Mouse (Mus musculus) hindbrain, embryonic 15.5 days (tissue): ENCODE data around the gene F7. TPM values are rescaled to one million over a fixed set of nuclear protein-coding genes. Genes with fewer than 3 reads are reported as not detected.

Experiments used
- ATAC-seq: fragments of 200-750 bp; cut with Nextera tagmentation; 2 replicates; pipeline ENCODE4 v1.8.0; 2017; ENCODE audit warnings: low read depth, moderate number of reproducible peaks, moderate TSS enrichment; ENCODE audit not compliant: low FRiP score
- H3K27ac ChIP-seq: fragments of 300-500 bp; sonication (generic); replicated peaks from 2 replicates; pipeline ENCODE4 v1.5.1; 2015; ENCODE audit warnings: mild to moderate bottlenecking, inconsistent platforms
- H3K27me3 ChIP-seq: fragments of 300-500 bp; sonication (generic); 2 replicates; pipeline ENCODE4 v1.6.1; 2015; ENCODE audit warnings: control low read depth, inconsistent platforms
- H3K36me3 ChIP-seq: fragments of 300-500 bp; sonication (generic); 2 replicates; pipeline ENCODE4 v1.6.1; 2015; ENCODE audit warnings: control low read depth, inconsistent platforms
- H3K4me1 ChIP-seq: fragments of 300-500 bp; sonication (generic); replicated peaks from 2 replicates; pipeline ENCODE4 v1.6.1; 2015; ENCODE audit warnings: control low read depth, inconsistent platforms
- H3K4me2 ChIP-seq: fragments of 300-500 bp; sonication (generic); 2 replicates; pipeline ENCODE4 v1.6.1; 2015; ENCODE audit warnings: moderate library complexity, mild to moderate bottlenecking, inconsistent platforms
- H3K4me3 ChIP-seq: fragments of 300-500 bp; sonication (generic); 2 replicates; pipeline ENCODE4 v1.5.1; 2015; ENCODE audit warnings: mild to moderate bottlenecking, inconsistent platforms
- H3K9ac ChIP-seq: fragments of 300-500 bp; sonication (generic); 2 replicates; pipeline ENCODE4 v1.6.1; 2015; ENCODE audit warnings: inconsistent platforms
- H3K9me3 ChIP-seq: fragments of 300-500 bp; sonication (generic); 2 replicates; pipeline ENCODE4 v1.6.1; 2016; ENCODE audit warnings: control low read depth, inconsistent platforms
- WGBS: fragments of 180-500 bp; shearing (Covaris S2); methylation state at CpG from one replicate; pipeline ENCODE4 v1.1.7; 2015; 5-methylcytosine and 5-hydroxymethylcytosine counted together
- polyA plus RNA-seq: library from polyadenylated mRNA; unstranded; fragments of >200 nt; fragmentation: Nextera tagmentation; extraction: Ambion mirVana; gene quantifications from 2 replicates; pipeline ENCODE4 v1.2.1, GENCODE M21; 2015

The F7 gene
- polyA plus RNA-seq, 1 experiment from 2014 or later: 0.10 TPM

- H3K4me1 ChIP-seq: no peaks in the 10 kb centered on the region
- H3K27ac ChIP-seq: no peak overlapping the region
- H3K9ac ChIP-seq: no peak overlapping the region
- H3K36me3 ChIP-seq: peaks cover 20% of the 10 kb centered on the region
- no peak overlapping the region for H3K4me2 ChIP-seq
- H3K4me3 ChIP-seq: no peak overlapping the region
- no peaks in the 10 kb centered on the region for H3K27me3 ChIP-seq
- no peaks in the 10 kb centered on the region for H3K9me3 ChIP-seq
- no peak for ATAC-seq
- WGBS: 81% methylated on average over 10 of the region's 10 CpGs
These were observed 34.4 kb upstream of the F7 start for GRCm38 (mm10) chr8:12991411-12991810.

DNA sequence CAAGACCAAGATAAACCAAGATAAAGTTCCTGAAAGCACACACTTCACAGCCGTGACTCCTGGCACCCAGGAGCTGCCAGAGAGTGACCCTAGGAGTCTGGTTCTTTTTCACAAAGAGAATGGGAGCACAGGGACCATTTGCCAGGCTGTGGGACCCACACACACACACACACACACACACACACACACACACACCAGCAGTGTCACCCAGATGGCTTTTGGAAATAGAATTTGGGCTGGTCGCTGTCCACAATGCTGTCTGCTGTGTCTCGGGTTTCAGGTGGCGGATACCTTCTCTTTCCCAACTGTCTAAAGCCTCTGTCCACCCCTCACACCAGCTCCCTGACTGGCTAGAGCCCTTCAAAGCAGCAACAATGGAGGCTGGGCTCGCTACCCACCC is 31.4 kb upstream of the F7 start:
- H3K36me3 ChIP-seq: peaks cover 41% of the 10 kb centered on the region
- no peaks in the 10 kb centered on the region for H3K4me1 ChIP-seq
- H3K27ac ChIP-seq: no peak overlapping the region
- no peaks in the 10 kb centered on the region for H3K27me3 ChIP-seq
- H3K4me3 ChIP-seq: no peak overlapping the region
- 85% methylated on average over 5 of the region's 5 CpGs for WGBS
- ATAC-seq: no peak
- no peaks in the 10 kb centered on the region for H3K9me3 ChIP-seq
- H3K9ac ChIP-seq: no peak overlapping the region
- no peak overlapping the region for H3K4me2 ChIP-seq

DNA sequence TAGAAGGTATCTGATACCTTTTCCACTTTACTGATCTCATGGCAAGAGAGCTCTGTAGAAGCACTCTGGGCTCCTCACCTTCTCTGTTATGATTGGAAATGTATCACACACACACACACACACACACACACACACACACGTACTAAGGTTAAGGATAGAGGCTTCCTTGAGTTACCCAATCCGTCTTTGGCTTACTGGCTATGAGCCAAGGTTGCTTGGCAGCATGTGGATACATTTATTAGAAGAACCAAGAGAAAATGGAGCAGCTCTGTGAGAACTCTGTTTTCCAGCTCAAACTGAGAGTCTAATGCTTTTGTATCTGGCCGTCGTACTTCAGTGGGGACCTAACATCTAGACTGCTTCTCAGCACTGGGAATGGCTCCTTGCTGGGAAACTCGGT is 30.4 kb upstream of the F7 start:
- no peaks in the 10 kb centered on the region for H3K4me1 ChIP-seq
- no peak overlapping the region for H3K4me3 ChIP-seq
- H3K4me2 ChIP-seq: no peak overlapping the region
- no peak overlapping the region for H3K9ac ChIP-seq
- no peak overlapping the region for H3K27ac ChIP-seq
- peaks cover 44% of the 10 kb centered on the region for H3K36me3 ChIP-seq
- 55% methylated on average over 5 of the region's 5 CpGs for WGBS
- no peaks in the 10 kb centered on the region for H3K27me3 ChIP-seq
- ATAC-seq: no peak
- no peaks in the 10 kb centered on the region for H3K9me3 ChIP-seq

DNA sequence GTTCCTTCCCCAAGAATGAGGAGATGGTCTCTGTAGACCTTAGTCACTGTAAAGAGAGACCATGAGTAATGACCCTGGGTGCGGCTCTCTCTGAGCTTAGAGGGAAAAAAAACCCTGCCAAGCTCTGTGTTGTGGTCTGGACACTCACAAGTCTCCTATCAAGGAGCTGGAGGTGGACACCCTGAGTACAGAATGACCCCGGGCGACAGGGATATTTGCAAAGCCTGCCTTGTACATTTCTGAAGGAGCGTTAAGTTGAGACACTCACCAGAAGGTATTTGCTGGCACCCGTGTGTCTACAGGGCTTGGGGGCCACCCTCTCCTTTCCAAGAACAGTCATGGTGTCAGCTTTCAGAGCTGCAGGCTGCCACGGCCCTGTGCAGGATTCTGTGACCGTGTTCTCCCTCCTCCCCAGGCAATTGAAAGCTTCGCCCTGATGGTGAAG is 29.0 kb upstream of the F7 start:
- Histone ChIP-seq H3K4me1 (no peaks in the 10 kb centered on the region), H3K27ac (no peak overlapping the region), H3K4me2 (no peak overlapping the region), H3K9ac (no peak overlapping the region), H3K4me3 (no peak overlapping the region), H3K9me3 (no peaks in the 10 kb centered on the region), H3K36me3 (peaks cover 58% of the 10 kb centered on the region), H3K27me3 (no peaks in the 10 kb centered on the region)
- WGBS: 75% methylated on average over 8 of the region's 8 CpGs
- no peak for ATAC-seq

DNA sequence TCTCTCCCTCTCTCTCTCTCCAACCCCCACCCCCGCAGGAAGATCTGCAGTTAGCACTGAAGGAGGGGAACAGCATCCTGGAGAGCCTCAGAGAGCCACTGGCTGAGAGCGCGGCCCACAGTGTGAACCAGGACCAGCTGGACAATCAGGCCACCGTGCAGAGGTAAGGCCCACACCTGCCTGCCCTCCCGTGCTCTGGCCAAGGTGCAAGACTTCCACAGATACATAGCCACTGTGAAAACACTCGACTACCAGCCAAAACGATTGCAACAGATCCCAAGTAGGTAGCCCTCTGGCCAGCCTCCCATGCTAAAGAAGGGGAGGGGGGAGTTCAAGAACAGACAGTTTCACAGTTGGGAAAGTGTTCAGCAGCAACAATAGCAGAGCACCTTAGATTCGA is 27.5 kb upstream of the F7 start:
- Histone ChIP-seq H3K27me3 (no peaks in the 10 kb centered on the region), H3K9me3 (no peaks in the 10 kb centered on the region), H3K36me3 (peaks cover 72% of the 10 kb centered on the region), H3K4me1 (no peaks in the 10 kb centered on the region), H3K4me2 (no peak overlapping the region), H3K9ac (no peak overlapping the region), H3K27ac (no peak overlapping the region), H3K4me3 (no peak overlapping the region)
- ATAC-seq: no peak
- WGBS: 85% methylated on average over 7 of the region's 8 CpGs

- Histone ChIP-seq H3K4me3 (no peak overlapping the region), H3K9me3 (no peaks in the 10 kb centered on the region), H3K4me1 (no peaks in the 10 kb centered on the region), H3K36me3 (peaks cover 79% of the 10 kb centered on the region), H3K9ac (no peak overlapping the region), H3K27me3 (no peaks in the 10 kb centered on the region), H3K4me2 (no peak overlapping the region), H3K27ac (no peak overlapping the region)
- 73% methylated on average over 9 of the region's 9 CpGs for WGBS
- ATAC-seq: no peak
These were observed 26.0 kb upstream of the F7 start for GRCm38 (mm10) chr8:12999793-13000192.

GRCm38 (mm10) chr8:13007458-13007857 is 18.4 kb upstream of the F7 start:
- Histone ChIP-seq H3K4me2 (no peak overlapping the region), H3K27me3 (no peaks in the 10 kb centered on the region), H3K36me3 (peaks cover 89% of the 10 kb centered on the region), H3K9me3 (no peaks in the 10 kb centered on the region), H3K4me1 (no peaks in the 10 kb centered on the region), H3K4me3 (no peak overlapping the region), H3K27ac (no peak overlapping the region), H3K9ac (no peak overlapping the region)
- ATAC-seq: no peak
- 81% methylated on average over 4 of the region's 4 CpGs for WGBS

DNA sequence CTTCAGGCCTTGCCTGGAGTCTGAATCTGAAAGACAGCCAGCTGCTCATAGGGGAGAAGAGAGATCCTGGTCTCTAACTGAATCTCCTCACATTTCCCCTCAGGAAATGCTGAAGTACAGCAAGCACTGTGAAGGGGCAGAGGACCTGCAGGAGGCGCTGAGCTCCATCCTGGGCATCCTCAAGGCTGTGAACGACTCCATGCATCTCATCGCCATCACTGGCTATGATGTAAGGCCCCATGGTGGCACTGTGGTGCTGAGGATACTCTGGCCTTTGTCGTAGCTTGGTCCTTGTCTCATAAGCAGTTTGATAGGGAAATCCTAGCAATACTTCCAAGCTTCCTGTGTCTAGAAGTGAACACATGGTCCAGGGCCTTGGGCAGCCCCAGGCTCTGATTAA is 15.5 kb upstream of the F7 start:
- no peak for ATAC-seq
- Histone ChIP-seq H3K27me3 (no peaks in the 10 kb centered on the region), H3K4me1 (no peaks in the 10 kb centered on the region), H3K36me3 (peaks cover 87% of the 10 kb centered on the region), H3K9ac (no peak overlapping the region), H3K4me3 (no peak overlapping the region), H3K27ac (no peak overlapping the region), H3K4me2 (no peak overlapping the region), H3K9me3 (no peaks in the 10 kb centered on the region)
- WGBS: 67% methylated on average over 4 of the region's 4 CpGs

DNA sequence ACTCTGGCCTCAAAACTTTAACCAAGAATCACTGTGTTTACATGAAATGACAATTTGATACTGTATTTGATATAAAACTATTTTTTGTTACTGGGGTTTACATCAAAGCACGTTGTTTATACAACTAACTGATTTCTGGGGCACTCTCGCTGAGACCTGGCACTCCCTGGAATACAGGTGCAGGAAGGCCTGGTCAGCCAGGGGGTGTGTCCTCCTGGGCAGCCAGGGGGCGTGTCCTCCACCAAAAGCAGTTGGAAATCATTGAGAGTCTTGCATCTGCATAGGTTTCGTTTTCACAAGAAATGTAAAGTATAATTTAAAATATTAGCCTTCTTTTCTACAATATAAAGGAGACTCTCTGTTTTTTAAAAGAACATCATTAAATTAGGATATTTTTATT is 6.3 kb upstream of the F7 start:
- Histone ChIP-seq H3K4me2 (no peak overlapping the region), H3K27ac (no peak overlapping the region), H3K4me3 (no peak overlapping the region), H3K36me3 (peaks cover 60% of the 10 kb centered on the region), H3K4me1 (no peaks in the 10 kb centered on the region), H3K9me3 (no peaks in the 10 kb centered on the region), H3K9ac (no peak overlapping the region), H3K27me3 (no peaks in the 10 kb centered on the region)
- 70% methylated on average over 4 of the region's 4 CpGs for WGBS
- ATAC-seq: no peak

DNA sequence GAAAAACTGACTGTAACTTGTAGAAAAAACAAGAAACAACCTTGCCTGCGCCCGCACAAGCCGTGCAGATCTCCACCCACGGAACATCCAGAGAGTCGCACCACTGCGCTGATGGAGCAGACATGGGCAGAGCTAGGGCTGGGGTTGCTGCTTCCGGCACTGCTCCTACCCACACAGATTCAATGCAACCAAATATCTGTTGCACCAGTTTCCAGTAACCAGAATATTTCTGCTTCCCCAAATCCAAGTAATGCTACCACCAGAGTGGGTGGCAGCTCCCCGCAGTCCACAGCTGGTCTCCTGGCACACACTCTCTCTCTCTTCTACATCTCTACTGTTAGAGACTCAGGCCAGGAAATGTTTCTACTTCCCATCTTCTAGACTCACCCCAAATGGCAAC is 4.0 kb upstream of the F7 start:
- 97% methylated on average over 8 of the region's 8 CpGs for WGBS
- H3K36me3 ChIP-seq: peaks cover 40% of the 10 kb centered on the region
- no peak overlapping the region for H3K9ac ChIP-seq
- H3K27ac ChIP-seq: no peak overlapping the region
- H3K27me3 ChIP-seq: no peaks in the 10 kb centered on the region
- no peak overlapping the region for H3K4me3 ChIP-seq
- H3K4me2 ChIP-seq: no peak overlapping the region
- no peak for ATAC-seq
- no peaks in the 10 kb centered on the region for H3K4me1 ChIP-seq
- no peaks in the 10 kb centered on the region for H3K9me3 ChIP-seq

DNA sequence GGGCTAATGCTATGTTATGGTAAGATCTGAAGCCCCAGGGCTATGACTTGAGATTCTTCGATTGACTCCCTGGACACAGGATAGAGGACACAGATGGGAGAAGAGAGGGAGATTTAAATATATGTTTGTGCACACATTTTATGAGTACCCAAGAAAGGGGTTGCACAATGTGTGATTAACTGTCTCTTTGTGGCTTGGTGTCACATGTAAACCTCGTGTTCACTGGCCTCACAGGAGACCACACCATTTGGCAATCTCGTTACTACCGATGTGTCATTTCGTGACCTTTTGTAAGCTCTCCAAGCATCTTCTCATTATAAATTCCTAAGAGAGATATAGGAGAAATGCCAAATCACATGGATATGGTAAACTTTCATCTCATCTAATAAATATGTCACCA is 1.8 kb downstream of the F7 start:
- H3K36me3 ChIP-seq: no peaks in the 10 kb centered on the region
- H3K4me3 ChIP-seq: no peak overlapping the region
- no peak overlapping the region for H3K27ac ChIP-seq
- H3K4me1 ChIP-seq: no peaks in the 10 kb centered on the region
- 86% methylated on average over 5 of the region's 5 CpGs for WGBS
- no peaks in the 10 kb centered on the region for H3K27me3 ChIP-seq
- no peaks in the 10 kb centered on the region for H3K9me3 ChIP-seq
- no peak overlapping the region for H3K4me2 ChIP-seq
- no peak overlapping the region for H3K9ac ChIP-seq
- no peak for ATAC-seq

- H3K4me3 ChIP-seq: no peak overlapping the region
- H3K27me3 ChIP-seq: no peaks in the 10 kb centered on the region
- ATAC-seq: no peak
- H3K9ac ChIP-seq: no peak overlapping the region
- WGBS: 85% methylated on average over 5 of the region's 5 CpGs
- no peak overlapping the region for H3K4me2 ChIP-seq
- H3K4me1 ChIP-seq: no peaks in the 10 kb centered on the region
- H3K27ac ChIP-seq: no peak overlapping the region
- no peaks in the 10 kb centered on the region for H3K9me3 ChIP-seq
- H3K36me3 ChIP-seq: no peaks in the 10 kb centered on the region
These were observed 2.6 kb downstream of the F7 start for GRCm38 (mm10) chr8:13028482-13028881.

DNA sequence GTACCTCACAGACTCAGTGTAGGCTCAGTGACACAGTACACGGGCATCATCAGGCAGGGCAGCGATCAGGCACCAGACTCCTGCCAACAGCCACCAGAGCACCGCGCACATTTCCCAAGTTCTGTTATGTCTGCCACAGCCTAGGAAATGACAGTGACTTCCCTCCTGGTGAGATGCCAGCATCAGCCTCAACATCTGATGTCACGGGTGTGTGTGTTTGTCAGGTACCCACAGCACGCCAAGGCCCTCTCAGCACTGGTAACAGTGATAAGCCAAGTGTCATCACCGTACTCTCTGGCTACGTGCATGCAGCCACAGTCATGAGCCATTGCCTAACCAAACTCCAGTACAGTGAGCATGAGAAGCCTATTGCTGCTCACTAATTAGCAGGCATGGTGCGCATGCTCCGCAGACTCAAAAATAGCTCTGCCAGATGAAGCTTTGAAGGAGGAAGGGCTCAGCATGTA is 10.5 kb downstream of the F7 start:
- WGBS: 89% methylated on average over 10 of the region's 10 CpGs
- no peaks in the 10 kb centered on the region for H3K9me3 ChIP-seq
- no peaks in the 10 kb centered on the region for H3K4me1 ChIP-seq
- no peak overlapping the region for H3K4me3 ChIP-seq
- H3K36me3 ChIP-seq: no peaks in the 10 kb centered on the region
- H3K27ac ChIP-seq: no peak overlapping the region
- no peak overlapping the region for H3K9ac ChIP-seq
- no peaks in the 10 kb centered on the region for H3K27me3 ChIP-seq
- H3K4me2 ChIP-seq: no peak overlapping the region
- ATAC-seq: no peak
